Mouse (Mus musculus): ENCODE measurements around the gene Ceacam16. TPM values are rescaled to one million over a fixed set of nuclear protein-coding genes. Genes with fewer than 3 reads are reported as not detected.

The Ceacam16 gene
- total RNA-seq, 1 experiment from 2014 or later: 3.3 TPM

DNA sequence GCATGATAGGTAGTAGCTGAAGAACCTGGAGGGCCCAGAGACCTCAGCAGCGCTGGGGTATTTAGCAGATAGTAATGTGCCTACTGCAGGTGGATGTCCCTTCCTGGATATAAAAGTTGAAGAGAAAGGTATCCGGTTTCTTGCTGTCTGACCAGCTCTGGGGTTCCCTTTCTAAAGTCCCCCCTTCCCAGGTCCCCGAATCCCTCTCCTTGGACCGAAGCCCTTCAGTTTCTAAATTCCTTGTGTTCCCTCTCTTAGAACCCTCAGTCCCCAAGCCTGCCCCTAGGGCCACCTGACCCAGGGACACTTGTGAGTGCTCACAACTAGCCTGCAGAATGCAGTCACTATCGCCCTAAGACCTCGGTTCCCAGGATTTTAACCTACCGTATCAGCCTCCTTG, 39.5 kb downstream of the Ceacam16 start:
- ATAC-seq (ENCODE audit: extremely low read depth, insufficient number of reproducible peaks, low FRiP score, poor library complexity, severe bottlenecking): no peak

GRCm38 (mm10) chr7:19820347-19821048, 40.6 kb downstream of the Ceacam16 start:
- no peak for ATAC-seq (ENCODE audit: extremely low read depth, insufficient number of reproducible peaks, low FRiP score, poor library complexity, severe bottlenecking)

GRCm38 (mm10) chr7:19818875-19819274, 42.2 kb downstream of the Ceacam16 start:
- no peak for ATAC-seq (ENCODE audit: extremely low read depth, insufficient number of reproducible peaks, low FRiP score, poor library complexity, severe bottlenecking)

GRCm38 (mm10) chr7:19818440-19818839, 42.7 kb downstream of the Ceacam16 start:
- no peak for ATAC-seq (ENCODE audit: extremely low read depth, insufficient number of reproducible peaks, low FRiP score, poor library complexity, severe bottlenecking)

DNA sequence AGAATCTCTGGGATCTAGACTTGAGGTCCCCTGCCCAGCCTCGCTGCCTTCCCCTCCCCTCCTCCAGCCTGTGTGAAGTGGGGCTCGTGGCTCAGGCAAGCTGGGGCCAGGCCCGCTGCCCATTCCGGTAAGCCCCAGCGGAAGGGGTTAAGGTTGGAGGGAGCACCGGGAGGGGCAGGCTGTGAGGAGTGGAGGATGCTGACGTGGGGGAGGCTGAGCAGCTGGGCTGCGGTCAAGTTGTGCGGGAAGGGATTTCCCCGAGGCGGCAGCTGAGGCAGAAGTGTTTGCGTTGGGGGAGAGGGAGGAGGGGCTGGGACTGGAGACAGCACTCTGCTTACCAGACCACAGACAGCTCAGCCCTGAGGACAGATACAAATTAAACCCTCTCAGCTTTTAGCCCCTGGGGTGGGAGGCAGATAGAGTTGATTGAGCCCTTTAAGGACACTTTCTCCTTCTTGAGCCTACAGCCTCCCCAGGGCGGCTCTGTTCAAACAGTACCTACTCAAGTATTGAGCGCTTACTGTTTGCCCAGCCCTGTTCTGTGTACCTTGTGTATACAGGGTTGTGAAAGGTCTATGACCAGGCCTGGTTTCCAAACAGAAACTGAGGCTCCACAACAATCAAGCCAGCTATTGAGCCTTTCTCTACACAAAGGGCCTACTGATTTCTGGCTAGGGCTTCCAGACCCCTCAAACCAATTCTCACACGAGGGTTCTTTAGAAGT, 43.6 kb downstream of the Ceacam16 start:
- peak; percentile 83 for ATAC-seq (ENCODE audit: extremely low read depth, insufficient number of reproducible peaks, low FRiP score, poor library complexity, severe bottlenecking)

- peak; percentile 56 for ATAC-seq (ENCODE audit: extremely low read depth, insufficient number of reproducible peaks, low FRiP score, poor library complexity, severe bottlenecking)
Measured at GRCm38 (mm10) chr7:19816224-19816771, 44.8 kb downstream of the Ceacam16 start.

DNA sequence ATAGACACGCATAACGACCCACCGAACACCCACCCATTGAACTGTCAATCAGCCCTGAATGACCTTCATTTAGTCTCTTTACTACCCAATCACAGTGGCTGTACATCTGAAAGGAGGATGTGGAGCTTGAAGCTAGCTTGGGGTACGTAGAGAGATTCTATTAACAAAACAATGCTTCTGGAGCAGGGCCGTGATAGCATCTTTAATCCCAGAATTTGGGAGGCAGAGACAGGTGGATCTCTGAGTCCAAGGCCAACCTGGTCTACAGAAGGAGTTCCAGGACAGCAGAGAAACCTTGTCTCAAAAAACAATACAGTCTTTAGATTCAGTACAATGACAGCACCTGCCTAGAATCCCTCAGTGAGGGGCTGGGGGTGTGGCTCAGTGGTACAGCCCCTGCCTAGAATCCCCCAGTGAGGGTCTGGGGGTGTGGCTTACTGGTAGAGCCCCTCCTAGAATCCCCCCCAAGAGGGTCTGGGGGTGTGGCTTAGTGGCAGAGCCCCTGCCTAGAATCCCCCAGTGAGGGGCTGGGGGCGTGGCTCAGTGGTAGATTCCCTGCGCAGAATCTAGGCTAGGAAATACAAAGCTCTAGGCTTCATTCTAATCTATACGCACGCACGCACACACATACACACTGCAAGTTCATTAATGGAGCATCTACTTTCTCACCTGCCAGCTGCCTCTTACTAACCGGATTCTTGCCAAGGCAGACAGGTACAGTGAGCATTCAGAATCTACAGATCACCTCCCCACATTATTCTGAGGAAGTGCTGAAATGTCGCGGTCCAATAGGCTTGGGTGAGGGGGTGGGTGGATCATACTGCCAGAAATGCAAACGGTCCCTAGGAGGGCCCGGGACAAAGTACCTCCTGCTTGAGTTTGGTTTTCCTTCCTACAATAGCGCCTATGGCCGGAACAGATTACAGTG, 45.5 kb downstream of the Ceacam16 start:
- no peak; the same call in 1 of the 2 replicates for ATAC-seq (ENCODE audit: extremely low read depth, insufficient number of reproducible peaks, low FRiP score, poor library complexity, severe bottlenecking)

DNA sequence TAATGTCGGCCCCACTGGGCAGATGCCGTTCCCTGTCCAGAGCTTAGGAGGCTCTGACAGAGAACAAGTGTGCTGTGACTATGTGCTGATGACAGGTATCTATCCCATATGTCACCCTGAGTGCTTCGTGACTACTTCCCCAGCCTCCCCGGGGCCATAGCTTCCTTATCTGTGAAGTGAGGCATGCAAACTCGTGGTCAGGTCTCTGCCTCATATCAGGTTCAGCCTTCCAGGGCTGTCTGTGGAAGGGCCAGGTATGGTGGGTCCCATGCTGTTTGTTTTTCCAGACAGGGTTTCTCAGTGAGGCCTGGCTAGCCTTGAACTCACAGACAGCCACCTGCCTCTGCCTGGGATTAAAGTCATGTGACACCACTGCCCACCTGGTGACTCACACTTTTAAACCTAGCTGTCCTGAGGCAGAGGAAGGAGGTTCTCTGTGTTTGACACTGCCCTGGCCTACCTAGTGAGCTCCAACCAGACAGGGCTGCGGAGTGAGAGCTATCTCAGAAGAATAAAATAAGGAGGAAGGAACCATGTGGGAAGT, 47.4 kb downstream of the Ceacam16 start:
- no peak for ATAC-seq (ENCODE audit: extremely low read depth, insufficient number of reproducible peaks, low FRiP score, poor library complexity, severe bottlenecking)

GRCm38 (mm10) chr7:19813161-19813560, 47.9 kb downstream of the Ceacam16 start:
- ATAC-seq (ENCODE audit: extremely low read depth, insufficient number of reproducible peaks, low FRiP score, poor library complexity, severe bottlenecking): no peak

GRCm38 (mm10) chr7:19811114-19811513, 50.0 kb downstream of the Ceacam16 start:
- no peak for ATAC-seq (ENCODE audit: extremely low read depth, insufficient number of reproducible peaks, low FRiP score, poor library complexity, severe bottlenecking)

- ATAC-seq (ENCODE audit: extremely low read depth, insufficient number of reproducible peaks, low FRiP score, poor library complexity, severe bottlenecking): no peak
Measured at GRCm38 (mm10) chr7:19809369-19809768, 51.7 kb downstream of the Ceacam16 start.

DNA sequence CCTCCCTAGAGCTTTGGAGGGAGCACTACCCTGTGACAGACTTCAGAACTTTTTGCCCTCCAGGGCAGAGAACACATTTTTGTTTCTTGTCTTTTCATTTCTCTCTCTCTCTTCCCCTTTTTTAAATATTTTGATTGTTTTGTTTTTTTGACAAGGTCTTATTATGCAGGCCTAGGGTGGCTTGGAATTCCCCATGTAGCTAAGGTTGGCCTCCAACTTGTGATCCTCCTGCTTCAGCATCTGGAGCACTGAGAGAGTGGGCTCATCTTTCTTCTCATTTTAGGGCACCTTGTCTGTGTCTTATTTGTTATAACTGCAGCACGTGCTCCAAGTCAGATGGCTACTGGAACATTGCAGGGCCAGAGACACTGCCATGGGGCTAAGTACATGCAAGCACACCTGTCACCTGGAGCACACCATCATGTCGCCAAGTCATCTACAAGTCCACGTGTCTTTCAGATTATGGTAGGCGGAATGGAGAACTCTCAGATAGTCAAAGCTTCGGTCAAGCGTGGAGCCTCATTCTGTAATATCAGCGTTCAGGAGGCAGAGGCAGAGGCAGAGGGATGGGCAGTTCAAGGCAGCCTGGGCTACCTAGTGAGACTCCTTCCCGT, 54.6 kb downstream of the Ceacam16 start:
- ATAC-seq (ENCODE audit: extremely low read depth, insufficient number of reproducible peaks, low FRiP score, poor library complexity, severe bottlenecking): peak; percentile 31; the same call in 1 of the 2 replicates

DNA sequence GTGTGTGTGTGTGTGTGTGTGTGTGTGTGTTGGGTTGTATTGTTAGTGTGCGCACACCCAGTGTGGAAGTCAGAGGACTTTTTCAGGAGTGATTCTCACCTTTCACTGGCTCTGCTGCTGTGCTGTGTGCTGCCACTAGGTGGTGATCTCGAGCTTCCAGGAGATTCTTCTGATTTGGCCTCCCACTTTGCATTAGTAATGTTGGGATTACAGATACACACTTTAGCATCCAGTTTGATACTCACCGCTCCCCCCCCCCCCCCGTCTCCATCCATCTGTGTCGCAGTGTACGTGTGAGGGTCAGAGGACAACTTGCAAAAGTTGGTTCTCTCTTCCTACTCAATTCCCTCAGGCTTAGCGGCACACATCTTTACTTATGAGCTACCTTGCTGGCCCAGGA, 58.1 kb downstream of the Ceacam16 start:
- peak; percentile 79 for ATAC-seq (ENCODE audit: extremely low read depth, insufficient number of reproducible peaks, low FRiP score, poor library complexity, severe bottlenecking)

Other genes with a start within 250 kb of the Ceacam16 start
- gene Relb, start 231.9 kb downstream of the Ceacam16 start, total RNA-seq (2017): 37.0 and 41.1 TPM in 2 replicates
- gene Clptm1, start 196.3 kb downstream of the Ceacam16 start, total RNA-seq (2017): 45.9 and 51.4 TPM in 2 replicates
- 14.0 and 17.5 TPM in 2 replicates for gene Apoc2, start 183.4 kb downstream of the Ceacam16 start, total RNA-seq (2017)
- not detected in 2 replicates for gene Gm44805, start 179.9 kb downstream of the Ceacam16 start, total RNA-seq (2017)
- gene Apoc4, start 179.8 kb downstream of the Ceacam16 start, total RNA-seq (2017): 0.23 TPM in 1 of 2 replicates, not detected in the other
- 2.7 and 12.5 TPM in 2 replicates for gene Apoc1, start 168.6 kb downstream of the Ceacam16 start, total RNA-seq (2017)
- 399 and 429 TPM in 2 replicates for gene Apoe, start 162.1 kb downstream of the Ceacam16 start, total RNA-seq (2017)
- 22.2 and 22.3 TPM in 2 replicates for gene Tomm40, start 145.9 kb downstream of the Ceacam16 start, total RNA-seq (2017)
- 0.23 TPM in 1 of 2 replicates, not detected in the other for gene Nectin2, start 110.8 kb downstream of the Ceacam16 start, total RNA-seq (2017)
- gene Bcam, start 90.3 kb downstream of the Ceacam16 start, total RNA-seq (2017): not detected in 2 replicates
- gene Cblc, start 64.5 kb downstream of the Ceacam16 start, total RNA-seq (2017): 1.4 and 3.6 TPM in 2 replicates
- gene Bcl3, start 38.5 kb downstream of the Ceacam16 start, total RNA-seq (2017): 59.9 and 60.2 TPM in 2 replicates
- gene Gm19345, start 9.3 kb downstream of the Ceacam16 start, total RNA-seq (2017): 1.6 TPM in 1 of 2 replicates, not detected in the other
- gene Ceacam19, start 26.7 kb upstream of the Ceacam16 start, total RNA-seq (2017): 0.47 TPM in 1 of 2 replicates, not detected in the other
- 6.8 and 9.2 TPM in 2 replicates for gene Pvr, start 59.9 kb upstream of the Ceacam16 start, total RNA-seq (2017)
- 0.47 and 0.86 TPM in 2 replicates for gene Igsf23, start 89.5 kb upstream of the Ceacam16 start, total RNA-seq (2017)
- gene Ceacam20, start 104.1 kb upstream of the Ceacam16 start, total RNA-seq (2017): not detected in 2 replicates
- not detected in 2 replicates for gene Nlrp9b, start 130.2 kb upstream of the Ceacam16 start, total RNA-seq (2017)
- gene Vmn1r91, start 238.4 kb upstream of the Ceacam16 start, total RNA-seq (2017): not detected in 2 replicates

Measured in neutrophil, adult 5-6 weeks (primary cell).